10 mouse cellular contexts compared by ENCODE assay signal in genomic region chr5:125360566-125360965, GRCm38 (mm10). TPM values are rescaled to one million over a fixed set of nuclear protein-coding genes. Genes with fewer than 3 reads are reported as not detected.
DNase-seq lines count a peak whose midpoint lies in the region; ATAC-seq and TF ChIP-seq lines count a peak whose summit lies in the region.
"Had no signal": no experiment of that assay in that cellular context is flagged by ENCODE, and none has a peak within 500 bp of the region (broad histone marks: within the 10 kb centered on the region; RNA-seq: fewer than 3 reads in every experiment).

No protein-coding gene starts in this region.

- no peaks in the 10 kb centered on the region for H3K27me3 ChIP-seq in hindbrain, postnatal 0 days (ENCODE audit: insufficient read depth, low read length)
- H3K27me3 ChIP-seq in hindbrain, embryonic 12.5 days, result no peaks in the 10 kb centered on the region
- no peaks in the 10 kb centered on the region for H3K27me3 ChIP-seq in embryonic facial prominence, embryonic 13.5 days
- H3K27me3 ChIP-seq: limb, embryonic 15.5 days had no signal

- no peak overlapping the region for H3K4me2 ChIP-seq in hindbrain, postnatal 0 days (ENCODE audit: low read depth, low read length)
- H3K4me2 ChIP-seq in hindbrain, embryonic 12.5 days (replicated peaks), result no peak overlapping the region
- peak overlapping the region; percentile 22 for H3K4me2 ChIP-seq in embryonic facial prominence, embryonic 13.5 days
- H3K4me2 ChIP-seq: limb, embryonic 15.5 days had no signal

- peak; percentile 58 for DNase-seq in adrenal gland, postnatal 10 days
- no peak for DNase-seq in adrenal gland, adult 2 months
- DNase-seq in hindbrain, postnatal 0 days (ENCODE audit: low spot score), result peak; percentile 72
- DNase-seq in kidney, postnatal 25 days, result peak; percentile 60 to 73
- no peak for DNase-seq in right cerebral cortex, adult 18-20 months

- H3K36me3 ChIP-seq in hindbrain, postnatal 0 days (ENCODE audit: insufficient read depth, low read length), result no peaks in the 10 kb centered on the region
- no peaks in the 10 kb centered on the region for H3K36me3 ChIP-seq in hindbrain, embryonic 12.5 days
- no peaks in the 10 kb centered on the region for H3K36me3 ChIP-seq in embryonic facial prominence, embryonic 13.5 days
- H3K36me3 ChIP-seq: limb, embryonic 15.5 days had no signal

- no peaks in the 10 kb centered on the region for H3K9me3 ChIP-seq in hindbrain, postnatal 0 days (ENCODE audit: low read length)
- no peaks in the 10 kb centered on the region for H3K9me3 ChIP-seq in hindbrain, embryonic 12.5 days (replicated peaks)
- no peaks in the 10 kb centered on the region for H3K9me3 ChIP-seq in embryonic facial prominence, embryonic 13.5 days
- H3K9me3 ChIP-seq: limb, embryonic 15.5 days had no signal

- H3K9ac ChIP-seq in hindbrain, postnatal 0 days (replicated peaks; ENCODE audit: low read length), result no peak overlapping the region
- no peak overlapping the region for H3K9ac ChIP-seq in hindbrain, embryonic 12.5 days
- H3K9ac ChIP-seq in embryonic facial prominence, embryonic 13.5 days, result no peak overlapping the region
- H3K9ac ChIP-seq: limb, embryonic 15.5 days had no signal

- WGBS in hindbrain, postnatal 0 days, result 45% methylated on average over 9 of the region's 9 CpGs
- 68% methylated on average over 9 of the region's 9 CpGs for WGBS in hindbrain, embryonic 12.5 days
- WGBS in embryonic facial prominence, embryonic 13.5 days, result 44% methylated on average over 9 of the region's 9 CpGs

- ATAC-seq in hindbrain, postnatal 0 days, result peak; percentile 59; the same call in 1 of the 2 replicates
- ATAC-seq in hindbrain, embryonic 12.5 days (ENCODE audit: low FRiP score), result no peak
- no peak for ATAC-seq in embryonic facial prominence, embryonic 13.5 days (ENCODE audit: insufficient number of reproducible peaks, insufficient read depth, low FRiP score, low TSS enrichment, low read depth)
- no peak for ATAC-seq in megakaryocyte, adult 5-6 weeks (ENCODE audit: poor library complexity, severe bottlenecking)

- H3K4me1 ChIP-seq in hindbrain, postnatal 0 days (ENCODE audit: insufficient read depth, low read length), result no peaks in the 10 kb centered on the region
- peaks cover 2% of the 10 kb centered on the region; the same call in 1 of the 2 replicates for H3K4me1 ChIP-seq in hindbrain, embryonic 12.5 days
- H3K4me1 ChIP-seq in embryonic facial prominence, embryonic 13.5 days, result peaks cover 14% of the 10 kb centered on the region
- H3K4me1 ChIP-seq: limb, embryonic 15.5 days had no signal

- H3K4me3 ChIP-seq in hindbrain, postnatal 0 days (ENCODE audit: low read length), result no peak overlapping the region
- H3K4me3 ChIP-seq in hindbrain, embryonic 12.5 days, result no peak overlapping the region
- no peak overlapping the region for H3K4me3 ChIP-seq in embryonic facial prominence, embryonic 13.5 days
- H3K4me3 ChIP-seq: erythroblast, embryonic 14.5 days; limb, embryonic 15.5 days had no signal

- no peak for TF ChIP-seq CTCF in hindbrain, postnatal 0 days (IDR thresholded peaks at IDR 0.05; ENCODE audit: low read depth)

- H3K27ac ChIP-seq in hindbrain, postnatal 0 days, result no peak overlapping the region
- H3K27ac ChIP-seq in hindbrain, embryonic 12.5 days, result no peak overlapping the region
- no peak overlapping the region for H3K27ac ChIP-seq in embryonic facial prominence, embryonic 13.5 days
- H3K27ac ChIP-seq: limb, embryonic 15.5 days had no signal

RNA-seq across cellular contexts. Expression of gene Scarb1, which starts 19.7 kb away (rescaled TPM):
- total RNA-seq in adrenal gland, postnatal 10 days (2021), result 1,000 to 10,000 TPM in 1 of 2 experiments, 100 to 1,000 TPM in 1; 506 to 1,242 TPM
- 1,000 to 10,000 TPM; 2,436 to 2,553 TPM for total RNA-seq in adrenal gland, adult 2 months (2021)
- polyA plus RNA-seq in adrenal gland, adult 2 months (2012; rRNA removed), result 2,348 and 2,822 TPM in 2 replicates
- 70.3 and 71.7 TPM in 2 replicates for total RNA-seq in hindbrain, postnatal 0 days (2014; rRNA removed)
- 53.9 and 56.1 TPM in 2 replicates for polyA plus RNA-seq in hindbrain, postnatal 0 days (2015; fragmentation: Nextera tagmentation; extraction: Ambion mirVana)
- 28.6 and 29.7 TPM in 2 replicates for polyA plus RNA-seq in hindbrain, embryonic 12.5 days (2016; fragmentation: Nextera tagmentation; extraction: Ambion mirVana)
- polyA plus RNA-seq in embryonic facial prominence, embryonic 13.5 days (2015; fragmentation: Nextera tagmentation; extraction: Ambion mirVana), result 53.9 and 55.6 TPM in 2 replicates
- 88.7 and 92.9 TPM in 2 replicates for total RNA-seq in megakaryocyte, adult 5-6 weeks (2015)
- total RNA-seq in megakaryocyte, adult 5-6 weeks (2017), result 86.3 and 88.2 TPM in 2 replicates

RNA-seq across cellular contexts. Expression of gene Gm10382, which starts 28.6 kb away (rescaled TPM):
- under 1 TPM; 0.21 to 0.24 TPM for total RNA-seq in adrenal gland, postnatal 10 days (2021)
- total RNA-seq in adrenal gland, adult 2 months (2021), result under 1 TPM; 0.23 to 0.24 TPM
- polyA plus RNA-seq in adrenal gland, adult 2 months (2012; rRNA removed), result 0.26 and 0.50 TPM in 2 replicates
- total RNA-seq in hindbrain, postnatal 0 days (2014; rRNA removed), result 1.3 TPM in 1 of 2 replicates, not detected in the other
- 0.48 and 0.66 TPM in 2 replicates for polyA plus RNA-seq in hindbrain, postnatal 0 days (2015; fragmentation: Nextera tagmentation; extraction: Ambion mirVana)
- 0.58 and 0.82 TPM in 2 replicates for polyA plus RNA-seq in hindbrain, embryonic 12.5 days (2016; fragmentation: Nextera tagmentation; extraction: Ambion mirVana)
- polyA plus RNA-seq in embryonic facial prominence, embryonic 13.5 days (2015; fragmentation: Nextera tagmentation; extraction: Ambion mirVana), result 0.29 and 0.34 TPM in 2 replicates
- total RNA-seq in megakaryocyte, adult 5-6 weeks (2015), result not detected in 2 replicates
- total RNA-seq in megakaryocyte, adult 5-6 weeks (2017), result 0.11 TPM in 1 of 2 replicates, not detected in the other

RNA-seq across cellular contexts. Expression of gene Ubc, which starts 29.4 kb away (rescaled TPM):
- total RNA-seq in adrenal gland, postnatal 10 days (2021), result 1,000 to 10,000 TPM; 1,039 to 1,045 TPM
- total RNA-seq in adrenal gland, adult 2 months (2021), result 1,000 to 10,000 TPM; 1,333 to 2,925 TPM
- 634 and 889 TPM in 2 replicates for polyA plus RNA-seq in adrenal gland, adult 2 months (2012; rRNA removed)
- 911 and 1,042 TPM in 2 replicates for total RNA-seq in hindbrain, postnatal 0 days (2014; rRNA removed)
- polyA plus RNA-seq in hindbrain, postnatal 0 days (2015; fragmentation: Nextera tagmentation; extraction: Ambion mirVana), result 1,155 and 1,219 TPM in 2 replicates
- polyA plus RNA-seq in hindbrain, embryonic 12.5 days (2016; fragmentation: Nextera tagmentation; extraction: Ambion mirVana), result 1,117 and 1,167 TPM in 2 replicates
- 979 and 1,012 TPM in 2 replicates for polyA plus RNA-seq in embryonic facial prominence, embryonic 13.5 days (2015; fragmentation: Nextera tagmentation; extraction: Ambion mirVana)
- 260 and 265 TPM in 2 replicates for total RNA-seq in megakaryocyte, adult 5-6 weeks (2015)
- 355 and 414 TPM in 2 replicates for total RNA-seq in megakaryocyte, adult 5-6 weeks (2017)

Comparison
In these comparisons a context has a peak if more than half of its experiments do, and no peak if none do; other contexts are left out.
1. DNase-seq: peak in adrenal gland, postnatal 10 days (single experiment), hindbrain, postnatal 0 days (single experiment) and kidney, postnatal 25 days (2 of 2); none in adrenal gland, adult 2 months (single experiment) and right cerebral cortex, adult 18-20 months (single experiment).